Mouse (Mus musculus) forebrain, embryonic 16.5 days (tissue): ENCODE results near the gene Bcat2. TPM values are rescaled to one million over a fixed set of nuclear protein-coding genes. Genes with fewer than 3 reads are reported as not detected.

Experiments
- ATAC-seq: fragments of 200-750 bp; cut with Nextera tagmentation; 2 replicates; pipeline ENCODE4 v1.8.0; 2017; ENCODE audit warnings: mild to moderate bottlenecking, moderate library complexity
- H3K27ac ChIP-seq: fragments of 300-500 bp; sonication (generic); 2 replicates; pipeline ENCODE4 v1.5.1; 2014; ENCODE audit warnings: low read length, control low read depth
- H3K27me3 ChIP-seq: fragments of 300-500 bp; sonication (generic); replicated peaks from 2 replicates; pipeline ENCODE4 v1.6.1; 2014; ENCODE audit warnings: low read length; ENCODE audit not compliant: control insufficient read depth, insufficient read depth
- H3K36me3 ChIP-seq: fragments of 300-500 bp; sonication (generic); 2 replicates; pipeline ENCODE4 v1.6.1; 2014; ENCODE audit not compliant: control insufficient read depth, insufficient read depth
- H3K4me1 ChIP-seq: fragments of 300-500 bp; sonication (generic); replicated peaks from 2 replicates; pipeline ENCODE4 v1.6.1; 2014; ENCODE audit warnings: low read length; ENCODE audit not compliant: control insufficient read depth, insufficient read depth
- H3K4me2 ChIP-seq: fragments of 300-500 bp; sonication (generic); 2 replicates; pipeline ENCODE4 v1.6.1; 2014; ENCODE audit warnings: mild to moderate bottlenecking, low read length, control low read depth
- H3K4me3 ChIP-seq: fragments of 300-500 bp; sonication (generic); replicated peaks from 2 replicates; pipeline ENCODE4 v1.5.1; 2014; ENCODE audit warnings: mild to moderate bottlenecking, low read length, control low read depth
- H3K9ac ChIP-seq: fragments of 300-500 bp; sonication (generic); replicated peaks from 2 replicates; pipeline ENCODE4 v1.6.1; 2014; ENCODE audit warnings: low read depth, low read length, control low read depth
- H3K9me3 ChIP-seq: fragments of 300-500 bp; sonication (generic); 2 replicates; pipeline ENCODE4 v1.6.1; 2016; ENCODE audit warnings: low read length; ENCODE audit not compliant: control insufficient read depth
- WGBS: fragments of 180-500 bp; shearing (Covaris S2); extraction: QIAGEN DNeasy Blood & Tissue Kit; methylation state at CpG from one replicate; pipeline ENCODE4 v1.1.7; 2014; 5-methylcytosine and 5-hydroxymethylcytosine counted together
- polyA plus RNA-seq: library from polyadenylated mRNA; unstranded; fragments of >200 nt; fragmentation: Nextera tagmentation; extraction: Ambion mirVana; gene quantifications from 2 replicates; pipeline ENCODE4 v1.2.1, GENCODE M21; 2015

Bcat2 gene
- polyA plus RNA-seq, 1 experiment from 2014 or later: 24.2 TPM

GRCm38 (mm10) chr7:45628364-45629294 lies 58.7 kb downstream of the Bcat2 start:
- peak; percentile 84 for ATAC-seq
- Histone ChIP-seq H3K36me3 (no peaks in the 10 kb centered on the region), H3K4me1 (peaks cover 14% of the 10 kb centered on the region), H3K4me2 (peak overlapping the region; percentile 91), H3K4me3 (peak overlapping the region; percentile 61), H3K9me3 (no peaks in the 10 kb centered on the region), H3K27me3 (no peaks in the 10 kb centered on the region; the same call in 1 of the 2 replicates), H3K9ac (peak overlapping the region; percentile 84), H3K27ac (peak overlapping the region; percentile 85)
- WGBS: under 1% methylated on average over 105 of the region's 105 CpGs

- no peak overlapping the region for H3K9ac ChIP-seq
- no peak overlapping the region for H3K27ac ChIP-seq
- no peak overlapping the region for H3K4me3 ChIP-seq
- H3K4me1 ChIP-seq: peaks cover 14% of the 10 kb centered on the region
- H3K9me3 ChIP-seq: no peaks in the 10 kb centered on the region
- H3K4me2 ChIP-seq: no peak overlapping the region
- H3K36me3 ChIP-seq: no peaks in the 10 kb centered on the region
- H3K27me3 ChIP-seq: no peaks in the 10 kb centered on the region; the same call in 1 of the 2 replicates
- ATAC-seq: no peak
- WGBS: 72% methylated on average over 23 of the region's 23 CpGs
Measured at GRCm38 (mm10) chr7:45630064-45630907, 60.3 kb downstream of the Bcat2 start.

GRCm38 (mm10) chr7:45632499-45632898 lies 62.5 kb downstream of the Bcat2 start:
- H3K9me3 ChIP-seq: no peaks in the 10 kb centered on the region
- H3K27me3 ChIP-seq: no peaks in the 10 kb centered on the region; the same call in 1 of the 2 replicates
- H3K9ac ChIP-seq: peak overlapping the region; percentile 49
- WGBS: 9% methylated on average over 35 of the region's 35 CpGs
- H3K4me2 ChIP-seq: peak overlapping the region; percentile 43
- no peaks in the 10 kb centered on the region; the same call in 1 of the 2 replicates for H3K36me3 ChIP-seq
- no peak for ATAC-seq
- peaks cover 14% of the 10 kb centered on the region for H3K4me1 ChIP-seq
- no peak overlapping the region for H3K27ac ChIP-seq
- peak overlapping the region; percentile 3; the same call in 1 of the 2 replicates for H3K4me3 ChIP-seq

- no peak overlapping the region for H3K27ac ChIP-seq
- no peaks in the 10 kb centered on the region; the same call in 1 of the 2 replicates for H3K36me3 ChIP-seq
- no peak for ATAC-seq
- H3K4me3 ChIP-seq: no peak overlapping the region
- H3K9me3 ChIP-seq: no peaks in the 10 kb centered on the region
- no peaks in the 10 kb centered on the region; the same call in 1 of the 2 replicates for H3K27me3 ChIP-seq
- 88% methylated on average over 11 of the region's 11 CpGs for WGBS
- H3K9ac ChIP-seq: no peak overlapping the region
- peaks cover 10% of the 10 kb centered on the region for H3K4me1 ChIP-seq
- no peak overlapping the region for H3K4me2 ChIP-seq
Measured at GRCm38 (mm10) chr7:45634946-45635681, 65.2 kb downstream of the Bcat2 start.

- no peak overlapping the region for H3K27ac ChIP-seq
- peaks cover 10% of the 10 kb centered on the region for H3K4me1 ChIP-seq
- no peak overlapping the region for H3K4me3 ChIP-seq
- WGBS: 81% methylated on average over 15 of the region's 15 CpGs
- no peaks in the 10 kb centered on the region; the same call in 1 of the 2 replicates for H3K27me3 ChIP-seq
- no peak overlapping the region for H3K9ac ChIP-seq
- no peaks in the 10 kb centered on the region; the same call in 1 of the 2 replicates for H3K36me3 ChIP-seq
- ATAC-seq: no peak
- no peak overlapping the region for H3K4me2 ChIP-seq
- no peaks in the 10 kb centered on the region for H3K9me3 ChIP-seq
Measured at GRCm38 (mm10) chr7:45635711-45636688, 66.0 kb downstream of the Bcat2 start.

- WGBS: 96% methylated on average over 6 of the region's 6 CpGs
- peaks cover 17% of the 10 kb centered on the region for H3K4me1 ChIP-seq
- ATAC-seq: no peak
- no peak overlapping the region for H3K27ac ChIP-seq
- H3K4me2 ChIP-seq: no peak overlapping the region; the same call in 1 of the 2 replicates
- H3K4me3 ChIP-seq: no peak overlapping the region
- H3K9me3 ChIP-seq: no peaks in the 10 kb centered on the region
- no peak overlapping the region for H3K9ac ChIP-seq
- H3K27me3 ChIP-seq: no peaks in the 10 kb centered on the region
- H3K36me3 ChIP-seq: no peaks in the 10 kb centered on the region; the same call in 1 of the 2 replicates
Measured at GRCm38 (mm10) chr7:45637710-45638109, 67.8 kb downstream of the Bcat2 start.

GRCm38 (mm10) chr7:45638623-45639401 lies 68.9 kb downstream of the Bcat2 start:
- WGBS: 20% methylated on average over 29 of the region's 29 CpGs
- no peaks in the 10 kb centered on the region for H3K9me3 ChIP-seq
- H3K27ac ChIP-seq: no peak overlapping the region
- no peaks in the 10 kb centered on the region; the same call in 1 of the 2 replicates for H3K36me3 ChIP-seq
- no peaks in the 10 kb centered on the region for H3K27me3 ChIP-seq
- peak overlapping the region; percentile 34 for H3K4me3 ChIP-seq
- H3K4me1 ChIP-seq: peaks cover 22% of the 10 kb centered on the region
- peak; percentile 92 for ATAC-seq
- H3K9ac ChIP-seq: peak overlapping the region; percentile 14; the same call in 1 of the 2 replicates
- peak overlapping the region; percentile 49 for H3K4me2 ChIP-seq
